Mouse (Mus musculus) splenic B cell, adult 2 months (primary cell): ENCODE data around the gene Zfp831.
A peak's percentile ranks its signal among the peaks of the same experiment; 100 is the strongest.

Experiments
- DNase-seq: peaks from one replicate; pipeline ENCODE4 v3.0.0-alpha.2; 2011; ENCODE audit warnings: low read depth, low spot score
- H3K27me3 ChIP-seq: 2 replicates; pipeline ENCODE4 v1.6.1; 2012; ENCODE audit warnings: mild to moderate bottlenecking, low read length, moderate library complexity, mixed read lengths; ENCODE audit not compliant: control insufficient read depth, poor library complexity, insufficient read depth, severe bottlenecking
- H3K36me3 ChIP-seq: 2 replicates; pipeline ENCODE4 v1.6.1; 2012; ENCODE audit warnings: mild to moderate bottlenecking, low read length, moderate library complexity, mixed read lengths; ENCODE audit not compliant: control insufficient read depth, poor library complexity, insufficient read depth, severe bottlenecking

Gene Zfp831

GRCm38 (mm10) chr2:174665404-174665803 is 22.1 kb downstream of the Zfp831 start:
- no peak for DNase-seq
- Histone ChIP-seq H3K36me3 (peaks cover 7% of the 10 kb centered on the region), H3K27me3 (no peaks in the 10 kb centered on the region)

DNA sequence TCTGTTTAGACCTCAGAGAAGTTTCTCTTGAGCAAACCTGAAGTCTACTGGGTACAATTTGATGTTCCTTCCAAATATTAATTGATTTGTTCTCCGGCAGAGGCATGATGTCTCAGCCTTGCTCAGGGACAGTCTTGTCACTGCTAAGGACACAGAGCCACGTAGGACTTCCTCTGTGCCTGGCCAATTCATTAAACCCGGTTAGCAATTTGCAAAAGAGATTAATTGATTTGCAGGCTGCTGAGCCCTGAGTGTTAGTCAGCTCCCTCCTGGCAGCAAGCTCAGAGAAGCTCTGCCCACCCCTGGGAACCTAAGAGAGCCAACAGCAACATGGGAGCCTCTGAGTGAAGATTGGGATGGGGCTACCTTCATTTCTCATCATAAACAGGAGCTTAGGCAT is 25.5 kb downstream of the Zfp831 start:
- no peak for DNase-seq
- Histone ChIP-seq H3K27me3 (no peaks in the 10 kb centered on the region), H3K36me3 (peaks cover 8% of the 10 kb centered on the region)

- peaks cover 4% of the 10 kb centered on the region for H3K36me3 ChIP-seq
- peak; percentile 70 for DNase-seq
- H3K27me3 ChIP-seq: no peaks in the 10 kb centered on the region
These were observed 29.3 kb downstream of the Zfp831 start for GRCm38 (mm10) chr2:174672506-174673190.

DNA sequence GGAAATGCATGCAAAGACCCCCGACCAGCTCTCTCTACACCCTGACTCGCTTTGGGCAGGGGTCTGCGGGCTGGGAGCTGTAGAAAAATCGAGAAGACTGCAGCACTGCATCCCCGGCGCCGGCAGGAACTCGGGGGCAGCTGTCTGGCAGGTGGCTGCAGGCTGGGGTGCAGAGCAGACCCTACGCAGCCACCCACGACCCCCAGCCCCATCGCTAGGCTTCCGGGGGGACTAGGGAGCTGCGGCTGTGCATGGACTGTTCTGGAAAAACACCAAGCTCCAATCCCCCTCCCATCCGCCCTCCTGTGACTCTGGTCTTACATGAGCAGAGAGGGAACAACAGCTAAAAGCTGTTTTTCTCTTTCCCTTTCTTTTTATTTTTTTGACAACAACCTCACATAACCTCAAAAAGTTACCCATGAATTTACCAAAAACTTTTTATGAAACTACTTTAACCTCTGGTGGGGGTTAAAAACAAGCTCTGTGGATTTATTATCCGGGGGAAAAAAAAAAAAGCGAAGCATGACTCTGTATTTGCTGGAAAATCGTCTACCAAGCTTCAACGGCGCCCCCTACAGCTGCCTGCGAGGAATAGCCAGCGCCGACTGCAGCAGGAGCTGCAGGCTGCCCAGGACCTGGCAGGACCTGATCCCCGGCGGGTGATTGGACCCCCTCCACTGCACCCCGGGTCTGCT is 30.4 kb downstream of the Zfp831 start:
- peak; percentile 79 for DNase-seq
- Histone ChIP-seq H3K27me3 (no peaks in the 10 kb centered on the region), H3K36me3 (peaks cover 4% of the 10 kb centered on the region)

DNA sequence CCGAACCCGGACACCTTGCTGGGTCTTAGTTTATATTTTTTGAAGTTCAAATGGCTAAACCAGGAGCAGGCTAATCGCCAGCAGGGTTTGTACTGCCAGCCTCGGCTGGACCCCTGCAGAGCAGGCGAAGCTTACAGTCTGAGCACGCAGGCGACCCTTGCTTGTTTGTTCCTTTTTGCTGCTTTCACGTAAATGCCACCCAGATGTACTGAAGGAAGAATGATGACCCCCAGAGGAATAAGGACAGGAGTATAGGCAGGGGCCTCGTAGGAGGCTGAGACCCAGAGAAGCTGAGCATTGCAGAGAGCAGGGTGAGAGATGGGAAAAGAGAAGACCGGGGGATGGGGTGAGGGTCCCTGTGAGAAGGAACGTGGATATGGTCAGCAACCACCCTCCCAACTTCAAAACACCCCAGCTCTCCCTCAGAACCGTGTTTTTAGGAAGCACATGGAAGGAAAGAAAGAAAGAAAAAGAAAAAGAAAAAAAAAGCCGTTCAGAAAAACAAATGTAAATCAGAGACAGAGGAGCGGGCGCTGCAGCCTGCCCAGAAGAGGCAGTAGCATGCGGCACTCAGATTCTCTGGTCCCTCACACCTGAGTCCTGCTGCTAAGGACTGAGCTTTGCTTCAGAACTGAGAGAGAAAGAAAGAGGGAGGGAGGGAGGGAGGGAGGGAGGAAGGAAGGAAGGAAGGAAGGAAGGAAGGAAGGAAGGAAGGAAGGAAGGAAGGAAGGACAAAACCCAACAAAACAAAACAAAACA is 31.1 kb downstream of the Zfp831 start:
- H3K27me3 ChIP-seq: no peaks in the 10 kb centered on the region
- H3K36me3 ChIP-seq: peaks cover 8% of the 10 kb centered on the region
- no peak for DNase-seq

DNA sequence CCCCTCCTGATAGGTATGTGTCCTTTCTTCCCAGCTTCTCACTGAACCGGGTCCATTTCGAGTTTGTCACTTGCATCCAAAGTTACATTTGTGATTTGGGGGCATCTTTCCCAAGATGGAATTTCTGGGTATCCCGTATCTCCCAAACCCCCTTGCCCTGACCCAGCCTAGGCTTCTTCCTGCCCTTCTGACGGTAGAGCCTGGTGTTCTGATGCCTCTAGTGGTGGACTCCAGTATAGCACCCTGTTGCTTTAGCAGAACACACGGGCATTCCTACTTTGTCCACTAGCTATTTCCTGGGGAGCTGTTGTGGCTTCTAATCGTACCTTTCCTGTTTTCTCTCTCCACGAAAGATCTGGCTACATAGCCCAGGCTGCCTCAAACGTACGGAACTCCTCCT is 32.3 kb downstream of the Zfp831 start:
- no peaks in the 10 kb centered on the region for H3K27me3 ChIP-seq
- H3K36me3 ChIP-seq: peaks cover 14% of the 10 kb centered on the region
- peak; percentile 87 for DNase-seq

- no peaks in the 10 kb centered on the region for H3K27me3 ChIP-seq
- DNase-seq: no peak
- H3K36me3 ChIP-seq: peaks cover 24% of the 10 kb centered on the region
These were observed 58.0 kb downstream of the Zfp831 start for GRCm38 (mm10) chr2:174701351-174701750.

DNA sequence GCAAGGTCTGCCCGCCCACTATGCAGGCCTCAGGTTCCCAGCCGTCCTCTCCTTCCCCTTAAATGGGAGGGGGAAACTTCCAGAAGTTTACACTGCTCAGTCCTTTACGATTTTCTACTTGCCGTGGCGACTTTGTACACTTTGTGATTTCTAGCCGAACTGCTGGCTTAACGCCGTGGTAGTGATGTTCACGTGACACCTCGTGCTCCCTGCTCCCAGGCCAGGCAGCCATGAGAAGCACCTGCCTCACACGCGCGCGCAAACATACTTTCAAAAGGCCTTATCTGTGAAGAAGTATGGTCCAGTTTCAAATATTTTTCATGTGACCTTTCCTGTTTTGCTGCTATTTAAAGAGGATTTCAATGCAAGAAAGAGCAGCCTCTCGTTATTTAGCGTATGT is 63.8 kb downstream of the Zfp831 start:
- no peak for DNase-seq
- Histone ChIP-seq H3K27me3 (no peaks in the 10 kb centered on the region), H3K36me3 (peaks cover 19% of the 10 kb centered on the region)

DNA sequence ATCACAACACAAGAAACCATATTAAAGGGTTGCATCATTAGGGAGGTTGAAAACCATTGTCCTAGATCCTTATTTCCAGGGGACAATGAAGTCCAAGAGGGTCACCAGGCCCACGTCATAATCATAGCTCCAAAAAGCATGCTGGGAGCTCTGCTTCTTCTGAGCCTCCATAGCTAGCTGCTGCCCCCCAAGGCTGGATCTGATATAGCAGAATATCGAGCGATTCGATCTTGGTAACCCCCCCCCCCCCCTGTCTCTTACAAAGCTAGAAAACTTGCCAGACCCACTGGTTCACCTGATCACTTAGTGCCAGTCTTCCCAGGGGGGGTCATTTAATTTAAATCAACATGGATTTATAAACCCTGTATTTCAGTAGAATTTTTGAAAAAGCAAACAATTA is 65.3 kb downstream of the Zfp831 start:
- H3K27me3 ChIP-seq: no peaks in the 10 kb centered on the region
- DNase-seq: peak; percentile 10
- peaks cover 17% of the 10 kb centered on the region for H3K36me3 ChIP-seq

DNA sequence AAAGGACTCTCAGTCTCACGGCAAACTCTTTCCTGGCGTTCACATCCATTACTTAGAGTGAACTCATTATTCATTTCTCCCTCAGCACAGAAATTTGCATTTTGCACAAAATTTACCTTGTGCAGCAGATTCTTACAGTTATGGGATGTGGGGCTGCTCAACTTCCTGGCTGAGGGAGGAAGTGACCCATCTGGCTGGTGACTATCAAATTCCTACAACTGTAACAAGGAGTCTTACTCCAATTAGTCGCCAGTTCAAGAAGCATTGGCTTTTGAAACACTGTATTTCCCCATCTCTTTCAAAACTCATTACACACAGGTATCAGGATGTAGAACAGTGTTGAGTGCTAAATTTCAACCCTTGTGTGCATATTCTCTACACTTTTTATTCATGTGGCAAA is 66.9 kb downstream of the Zfp831 start:
- no peaks in the 10 kb centered on the region for H3K27me3 ChIP-seq
- peaks cover 11% of the 10 kb centered on the region for H3K36me3 ChIP-seq
- DNase-seq: peak; percentile 3

DNA sequence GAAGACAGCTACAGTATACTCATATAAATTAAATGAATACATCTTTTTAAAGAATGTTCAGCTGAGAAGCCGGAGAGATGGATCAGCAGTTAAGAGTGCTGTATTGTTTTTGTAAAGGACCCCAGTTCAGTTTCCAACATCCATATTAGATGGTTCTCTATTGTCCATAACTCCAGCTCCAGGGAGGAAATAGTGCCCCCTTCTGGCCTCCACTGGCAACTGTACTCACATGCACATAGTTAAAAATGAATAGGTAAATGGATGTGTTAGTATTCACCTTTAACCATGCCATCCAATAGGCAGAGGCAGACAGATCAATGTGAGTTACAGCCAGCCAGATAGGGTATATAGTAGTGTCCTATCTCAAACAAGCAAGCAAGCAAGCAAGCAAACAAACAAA is 68.7 kb downstream of the Zfp831 start:
- Histone ChIP-seq H3K36me3 (peaks cover under 1% of the 10 kb centered on the region; the same call in 1 of the 2 replicates), H3K27me3 (no peaks in the 10 kb centered on the region)
- peak; percentile 17 for DNase-seq

DNA sequence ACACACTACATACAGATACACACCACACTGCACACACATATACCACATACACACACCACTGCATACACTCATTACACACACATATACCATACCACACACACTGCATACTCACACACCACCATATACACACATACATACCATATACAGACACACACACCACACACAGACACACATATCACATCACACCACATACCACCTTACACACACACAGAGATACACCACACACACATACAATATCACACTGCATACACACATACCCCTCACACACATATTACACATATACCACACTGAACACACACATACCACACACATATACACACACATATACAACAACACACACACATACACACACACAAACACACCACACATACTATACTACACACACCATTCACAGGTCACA is 72.6 kb downstream of the Zfp831 start:
- no peaks in the 10 kb centered on the region for H3K36me3 ChIP-seq

GRCm38 (mm10) chr2:174717857-174718256 is 74.5 kb downstream of the Zfp831 start:
- Histone ChIP-seq H3K36me3 (no peaks in the 10 kb centered on the region), H3K27me3 (no peaks in the 10 kb centered on the region)
- no peak for DNase-seq

More for the DNA sequence above, 72.6 kb downstream of the Zfp831 start:
- no peaks in the 10 kb centered on the region for H3K27me3 ChIP-seq
- no peak for DNase-seq

- H3K36me3 ChIP-seq: no peaks in the 10 kb centered on the region
- no peaks in the 10 kb centered on the region for H3K27me3 ChIP-seq
- no peak for DNase-seq
These were observed 83.9 kb downstream of the Zfp831 start for GRCm38 (mm10) chr2:174727114-174727823.
